Mouse (Mus musculus) erythroid progenitor cell, adult 5-6 weeks (primary cell): ENCODE measurements around the gene Ehd4. TPM values are rescaled to one million over a fixed set of nuclear protein-coding genes. Genes with fewer than 3 reads are reported as not detected.

ENCODE experiments used
- ATAC-seq: replicated peaks from 2 replicates; pipeline ENCODE4 v1.8.0; 2016; ENCODE audit warnings: moderate number of reproducible peaks, mild to moderate bottlenecking, moderate TSS enrichment, inconsistent platforms; ENCODE audit not compliant: poor library complexity, low FRiP score, severe bottlenecking
- total RNA-seq, 2 experiments: library from RNA; stranded (forward) in 1 of 2; stranded (reverse) in 1 of 2; fragments of 150-400 nt in 1 of 2; fragments of 186-747, 209-891 nt in 1 of 2; gene quantifications; 2 replicates each; pipeline versions ENCODE4 v1.2.3 to v1.2.4; 2015 to 2017; ENCODE audit warnings: low replicate concordance in 2 of 2

Gene Ehd4
- total RNA-seq, 2 experiments from 2014 or later = 9.5 to 12.6 TPM

DNA sequence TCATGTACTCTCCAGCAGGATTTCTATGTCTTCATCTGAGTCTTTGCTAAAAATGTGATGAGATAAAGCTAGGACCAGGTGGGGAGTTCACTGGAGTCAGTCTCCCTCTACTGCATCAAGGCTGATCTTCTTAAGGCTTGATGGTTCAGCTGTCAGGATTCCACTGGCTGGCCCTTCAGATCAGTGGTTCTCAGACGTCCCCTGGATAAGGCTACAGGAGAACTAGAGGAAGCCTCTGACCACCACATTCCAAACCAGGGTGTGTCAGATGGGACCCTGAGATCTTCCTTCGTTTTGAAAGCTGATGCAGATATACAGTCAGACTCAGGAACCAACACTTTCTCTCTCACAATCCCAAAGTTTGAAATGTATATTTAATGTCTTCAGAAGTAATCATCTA, 7.0 kb downstream of the Ehd4 start:
- ATAC-seq = no peak

GRCm38 (mm10) chr2:120146543-120146942, 7.9 kb downstream of the Ehd4 start:
- no peak for ATAC-seq

DNA sequence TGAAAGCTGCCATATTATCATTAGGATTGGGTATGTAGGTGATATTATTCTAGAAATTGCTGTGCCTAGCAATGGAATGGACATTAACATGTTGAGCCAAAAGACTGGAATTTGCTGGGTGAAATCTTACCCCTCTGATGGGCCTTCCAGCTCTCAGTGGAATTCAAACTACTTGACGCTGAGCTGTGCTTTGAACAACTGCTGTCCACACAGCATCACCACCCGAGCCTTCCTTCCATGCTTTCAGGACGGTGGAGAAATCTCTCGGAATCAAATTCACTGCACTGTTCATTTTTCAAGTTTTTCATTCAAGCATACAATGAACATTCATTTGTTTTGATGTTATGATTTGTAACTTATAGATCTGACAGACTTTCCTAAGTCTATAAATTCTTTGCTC, 10.0 kb downstream of the Ehd4 start:
- ATAC-seq = no peak

GRCm38 (mm10) chr2:120142336-120142735, 12.1 kb downstream of the Ehd4 start:
- ATAC-seq = no peak

DNA sequence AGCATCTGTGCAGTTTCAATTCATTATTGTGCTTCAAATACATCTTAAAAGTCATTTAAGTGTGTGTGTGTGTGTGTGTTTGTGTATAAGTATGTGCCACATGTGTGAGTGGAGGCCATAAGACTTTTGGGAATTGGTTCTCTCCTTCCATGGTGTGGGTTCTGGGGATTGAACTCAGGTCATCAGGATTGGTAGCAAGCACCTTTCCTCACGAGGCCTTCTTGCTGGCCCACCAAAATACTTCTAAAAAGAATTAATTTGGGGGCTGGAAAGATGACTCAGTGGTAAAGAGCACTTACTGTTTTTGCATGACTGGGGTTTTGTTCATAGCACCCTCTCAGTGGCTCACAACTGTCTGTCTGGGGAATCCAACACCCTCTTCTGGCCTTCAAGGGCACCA, 12.7 kb downstream of the Ehd4 start:
- ATAC-seq = no peak

- no peak for ATAC-seq
Observed at GRCm38 (mm10) chr2:120140326-120140725, 14.1 kb downstream of the Ehd4 start.

DNA sequence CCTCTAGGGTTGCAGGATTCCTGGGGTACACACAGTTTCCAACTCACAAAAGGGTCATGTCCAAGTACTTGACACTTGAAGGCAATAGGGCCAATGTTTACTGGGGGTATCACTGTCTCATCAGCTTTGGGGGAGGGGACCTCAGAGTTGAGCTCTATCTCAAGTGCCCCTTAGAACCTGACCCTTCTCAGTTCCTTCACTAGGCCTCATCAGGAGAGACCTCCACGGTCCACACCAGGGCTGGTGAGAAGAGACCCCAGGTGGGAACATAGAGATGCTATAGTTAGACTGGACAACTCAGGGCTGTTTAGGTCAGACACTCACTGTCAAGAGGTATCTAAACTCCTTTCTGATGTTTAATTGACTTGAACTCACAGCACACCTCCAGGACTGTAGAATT, 15.3 kb downstream of the Ehd4 start:
- no peak for ATAC-seq

DNA sequence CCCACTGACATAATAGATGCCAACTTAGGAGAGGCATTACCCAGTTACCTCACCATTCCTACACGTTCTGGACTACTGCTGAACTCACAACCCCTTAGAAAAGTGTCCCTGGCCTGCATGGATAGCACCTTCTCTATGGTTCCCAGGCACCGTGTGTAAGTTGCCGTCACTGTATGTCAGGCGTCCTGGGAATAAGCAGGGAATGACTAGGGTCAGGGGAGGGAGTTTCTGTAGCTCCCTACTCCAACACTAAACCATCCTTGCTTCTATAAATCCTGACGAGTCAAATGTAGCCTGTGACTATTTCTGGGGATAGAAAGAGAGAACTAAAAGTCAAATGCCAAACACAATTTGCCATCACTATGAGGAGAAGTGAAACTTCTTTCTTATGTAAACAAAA, 17.1 kb downstream of the Ehd4 start:
- no peak for ATAC-seq

DNA sequence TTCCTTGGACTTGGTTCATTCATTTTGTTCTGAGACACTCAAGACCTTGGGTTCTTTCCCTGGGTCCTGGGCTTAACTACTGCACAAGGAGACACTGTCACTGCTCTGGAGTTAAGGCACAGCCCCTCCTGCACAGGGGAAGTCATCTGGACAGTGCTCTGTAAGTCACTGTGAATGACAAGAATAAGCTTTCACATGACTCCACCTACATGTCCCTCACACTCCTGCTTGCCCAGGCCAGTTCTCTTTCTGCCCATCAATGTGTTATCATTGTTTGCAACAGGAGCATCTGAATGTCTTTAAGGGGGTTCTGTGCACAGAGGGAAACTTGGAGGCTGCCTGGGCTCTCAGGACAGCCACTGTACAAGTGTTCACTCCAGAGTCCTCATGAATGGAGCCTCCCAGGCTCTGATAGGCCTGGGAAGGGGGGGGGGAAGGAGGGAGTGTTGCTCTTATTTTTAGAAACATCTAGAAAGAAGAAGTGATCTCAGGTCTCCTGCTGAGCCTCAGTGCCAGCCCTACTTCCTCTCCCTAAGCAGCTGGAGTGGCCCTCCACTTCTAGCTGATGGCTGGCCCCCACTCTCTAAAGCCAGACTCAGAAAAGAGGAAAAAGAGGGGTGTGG, 19.8 kb downstream of the Ehd4 start:
- no peak for ATAC-seq

GRCm38 (mm10) chr2:120131881-120132280, 22.5 kb downstream of the Ehd4 start:
- no peak for ATAC-seq

- ATAC-seq = no peak
Observed at GRCm38 (mm10) chr2:120129252-120129908, 25.0 kb downstream of the Ehd4 start.

GRCm38 (mm10) chr2:120128611-120129051, 25.8 kb downstream of the Ehd4 start:
- no peak for ATAC-seq

DNA sequence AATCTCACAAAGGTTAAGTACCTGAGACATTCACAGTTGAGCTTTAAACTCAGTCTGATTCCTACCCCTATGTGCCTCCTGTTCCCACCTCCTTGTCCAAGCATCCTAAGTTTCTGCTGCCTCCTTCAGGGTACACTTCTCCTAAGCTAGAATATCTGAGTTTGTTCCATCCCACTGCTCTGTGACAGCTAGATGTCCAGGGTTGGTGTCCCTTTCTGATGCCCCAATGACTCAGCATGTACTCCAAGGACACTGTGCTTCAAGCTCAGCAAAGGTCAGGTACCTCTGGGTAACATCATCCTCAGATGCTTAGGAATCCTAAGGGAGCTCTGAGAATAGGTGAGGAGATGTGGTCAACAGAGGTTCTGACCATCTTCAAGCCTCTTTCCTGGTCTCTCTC, 26.4 kb downstream of the Ehd4 start:
- ATAC-seq = no peak

DNA sequence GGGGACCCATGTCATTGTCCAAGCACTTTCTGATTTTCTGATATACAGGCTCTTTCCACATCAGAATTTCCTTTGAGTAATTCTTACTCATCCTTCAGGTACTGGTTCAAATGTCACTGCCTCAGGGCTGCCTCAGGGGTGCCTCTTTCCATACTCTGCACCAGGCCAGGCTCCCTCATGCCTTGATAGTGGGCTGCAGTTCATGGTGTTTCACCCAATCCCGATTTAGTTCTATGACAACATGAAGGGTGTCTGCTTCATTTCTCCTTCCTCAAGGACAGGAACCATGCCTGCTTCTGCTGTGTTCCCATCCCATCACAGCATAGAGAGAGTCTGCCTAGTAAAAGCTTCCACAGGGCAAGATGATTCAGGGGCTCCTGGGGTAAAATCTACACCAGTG, 27.5 kb downstream of the Ehd4 start:
- ATAC-seq = no peak

- ATAC-seq = no peak
Observed at GRCm38 (mm10) chr2:120126408-120126807, 28.0 kb downstream of the Ehd4 start.

DNA sequence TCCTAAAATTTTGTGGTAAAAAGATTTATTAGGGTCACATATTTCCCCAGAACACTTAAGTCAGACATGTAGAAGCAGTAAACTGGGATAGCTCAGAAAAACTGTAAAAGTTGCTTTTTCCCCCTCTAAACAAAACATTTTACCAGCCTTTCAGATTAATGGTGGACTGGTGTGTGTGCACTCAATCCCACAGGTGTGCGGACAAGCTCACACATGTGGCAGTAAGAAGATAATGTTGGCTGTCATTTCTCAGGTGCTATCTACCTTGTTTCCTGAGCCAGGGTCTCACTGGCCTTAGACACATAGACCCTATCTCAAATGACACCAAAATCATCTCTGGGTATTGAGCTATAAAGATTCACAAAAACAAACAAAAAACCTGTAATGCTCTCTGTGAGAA, 28.9 kb downstream of the Ehd4 start:
- ATAC-seq = no peak

DNA sequence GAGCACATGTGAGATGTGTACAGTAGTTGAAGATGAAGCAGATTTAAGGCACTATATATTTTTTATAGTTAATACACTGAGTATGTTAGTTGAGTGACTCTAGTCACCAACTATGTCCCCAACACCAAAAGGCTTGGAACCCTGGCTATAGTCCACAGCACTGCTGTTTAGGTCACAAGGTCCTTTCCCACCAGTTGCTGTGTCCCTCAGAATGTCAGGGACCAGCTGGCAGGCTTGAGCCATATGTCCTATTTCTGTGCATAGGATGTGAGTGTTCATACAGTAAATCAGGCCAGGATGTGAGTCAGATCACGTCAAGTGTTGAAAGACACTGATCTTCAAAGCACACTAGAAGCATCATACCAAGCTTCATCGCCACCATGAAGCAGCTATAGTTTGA, 29.5 kb downstream of the Ehd4 start:
- no peak for ATAC-seq

- no peak for ATAC-seq
Observed at GRCm38 (mm10) chr2:120124096-120124495, 30.3 kb downstream of the Ehd4 start.

DNA sequence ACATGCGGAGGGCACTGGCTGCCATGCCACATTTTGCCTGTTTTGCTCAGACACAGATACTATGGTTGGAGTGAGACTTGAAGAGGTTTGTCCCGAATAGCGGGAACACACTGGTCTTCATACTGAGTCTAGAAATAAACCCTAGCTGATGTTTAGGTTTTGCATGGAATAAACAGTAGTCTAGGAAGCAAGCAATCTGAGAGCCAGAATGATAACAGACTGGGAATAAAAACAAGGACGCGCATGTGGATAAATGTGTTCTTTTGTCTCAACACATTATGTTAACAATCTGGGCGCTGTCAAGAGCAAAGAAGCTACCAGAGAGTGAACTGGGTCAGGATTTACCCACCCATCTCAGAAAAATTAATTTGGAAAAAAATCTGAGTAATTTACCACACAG, 31.4 kb downstream of the Ehd4 start:
- no peak for ATAC-seq

GRCm38 (mm10) chr2:120117346-120117745, 37.1 kb downstream of the Ehd4 start:
- no peak for ATAC-seq

- ATAC-seq = no peak
Observed at GRCm38 (mm10) chr2:120116362-120116761, 38.0 kb downstream of the Ehd4 start.

GRCm38 (mm10) chr2:120114977-120115376, 39.4 kb downstream of the Ehd4 start:
- ATAC-seq = no peak
